Mouse (Mus musculus) bone marrow macrophage, adult 2 months (primary cell): ENCODE measurements around the gene Tubg2.
"Not testable (repeated sequence)": the region's sequence is repeated elsewhere in the genome, so short reads cannot be mapped to it uniquely, and the experiment has no call there.

Source experiments
- CTCF ChIP-seq: IDR thresholded peaks from 2 replicates; pipeline ENCODE4 v1.5.1; 2012; ENCODE audit warnings: low read depth, mild to moderate bottlenecking, low read length, moderate library complexity
- POLR2A ChIP-seq: IDR thresholded peaks from 2 replicates; pipeline ENCODE4 v1.6.1; 2012; ENCODE audit warnings: mild to moderate bottlenecking, low read depth, low read length, borderline replicate concordance

- not testable (repeated sequence) for TF ChIP-seq CTCF, POLR2A
Observed at GRCm38 (mm10) chr11:101160981-101161505, 5.3 kb downstream of the Tubg2 start.
